Mouse (Mus musculus) small intestine, adult 2 months (tissue): ENCODE results near the gene Nop14.

ENCODE experiments used
- CTCF ChIP-seq: fragments of 200-500 bp; IDR thresholded peaks from 2 replicates; pipeline ENCODE4 v1.5.1; 2012; ENCODE audit warnings: low read depth, mild to moderate bottlenecking, control low read depth, inconsistent platforms, low read length, moderate library complexity, mixed read lengths; ENCODE audit not compliant: insufficient replicate concordance, insufficient read length; ENCODE audit errors: extremely low read depth
- POLR2A ChIP-seq: fragments of 200-500 bp; IDR thresholded peaks from 2 replicates; pipeline ENCODE4 v1.6.1; 2012; ENCODE audit warnings: low read depth, mild to moderate bottlenecking, control low read depth, inconsistent platforms, low read length, moderate library complexity

DNA sequence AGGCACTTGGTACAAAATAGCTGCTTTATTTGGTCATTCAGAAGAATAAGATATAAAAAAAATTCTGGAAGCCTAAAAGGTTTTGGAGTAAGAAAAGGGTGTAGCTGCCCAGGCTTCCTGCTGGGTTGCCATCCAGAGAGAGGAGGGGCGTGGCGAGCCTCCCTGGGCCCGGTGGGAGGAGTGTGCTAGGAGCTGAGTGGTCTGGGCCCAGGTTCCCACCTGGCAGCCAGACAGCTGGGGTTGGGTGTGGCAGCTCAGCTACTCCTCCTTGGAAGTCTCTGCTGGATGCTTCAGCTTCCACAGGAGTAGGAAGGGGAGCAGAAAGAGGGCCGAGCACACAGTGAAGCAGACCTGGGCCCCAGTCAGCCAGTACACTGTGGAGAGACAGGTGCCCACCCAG, 26.3 kb downstream of the Nop14 start:
- TF ChIP-seq POLR2A: no peak
- TF ChIP-seq CTCF: no peak
